Mouse (Mus musculus) layer of hippocampus, postnatal 10 days (tissue): Measurements from ENCODE around the gene Gm21974. TPM values are rescaled to one million over a fixed set of nuclear protein-coding genes. Genes with fewer than 3 reads are reported as not detected.
"Not testable (repeated sequence)": the region's sequence is repeated elsewhere in the genome, so short reads cannot be mapped to it uniquely, and the experiment has no call there.

Source experiments
- DNase-seq, 2 experiments: peaks; one replicate each; pipeline ENCODE4 v3.0.0; 2021; ENCODE audit warnings: low spot score in 2 of 2
- total RNA-seq, 2 experiments: library from RNA; stranded (reverse); gene quantifications; 2 replicates each; pipeline ENCODE4 v1.2.3; 2021

Gene Gm21974
- total RNA-seq, 2 experiments from 2014 or later: not detected

GRCm38 (mm10) chr7:127918203-127918602, 22.9 kb upstream of the Gm21974 start:
- no peak for DNase-seq

GRCm38 (mm10) chr7:127915293-127915692, 20.0 kb upstream of the Gm21974 start:
- DNase-seq: no peak

- DNase-seq: no peak
Measured at GRCm38 (mm10) chr7:127912938-127913337, 17.7 kb upstream of the Gm21974 start.

- DNase-seq: peak; percentile 78 to 82
Measured at GRCm38 (mm10) chr7:127912190-127912871, 17.1 kb upstream of the Gm21974 start, which contains the start of gene Kat8. Gene Kat8 (plus strand): TSS chr7:127912516.

GRCm38 (mm10) chr7:127908656-127909055, 13.4 kb upstream of the Gm21974 start:
- no peak for DNase-seq

- no peak for DNase-seq
Measured at GRCm38 (mm10) chr7:127907939-127908338, 12.7 kb upstream of the Gm21974 start.

- DNase-seq: peak; percentile 81 to 86
Measured at GRCm38 (mm10) chr7:127903971-127904796, 8.9 kb upstream of the Gm21974 start, which contains the start of gene Bckdk. Gene Bckdk (plus strand): TSS chr7:127904082.

- no peak for DNase-seq
Measured at GRCm38 (mm10) chr7:127901772-127902171, 6.5 kb upstream of the Gm21974 start.

- no peak for DNase-seq
Measured at GRCm38 (mm10) chr7:127899997-127900396, 4.7 kb upstream of the Gm21974 start.

- no peak for DNase-seq
Measured at GRCm38 (mm10) chr7:127898179-127898956, 3.1 kb upstream of the Gm21974 start.

GRCm38 (mm10) chr7:127897542-127897941, 2.3 kb upstream of the Gm21974 start:
- no peak for DNase-seq

GRCm38 (mm10) chr7:127896384-127896783, 1.1 kb upstream of the Gm21974 start:
- DNase-seq: peak; percentile 68 to 72

- not testable (repeated sequence) for DNase-seq
Measured at GRCm38 (mm10) chr7:127895891-127896290, 637 bp upstream of the Gm21974 start.

- DNase-seq: no peak
Measured at GRCm38 (mm10) chr7:127894480-127894879, 774 bp downstream of the Gm21974 start.

- no peak for DNase-seq
Measured at GRCm38 (mm10) chr7:127890798-127891197, 4.5 kb downstream of the Gm21974 start, which contains the start of gene Prss53. Gene Prss53 (minus strand): TSS chr7:127890970.

GRCm38 (mm10) chr7:127888821-127889220, 6.4 kb downstream of the Gm21974 start:
- DNase-seq: no peak

- DNase-seq: no peak
Measured at GRCm38 (mm10) chr7:127887781-127888180, 7.5 kb downstream of the Gm21974 start.

- no peak for DNase-seq
Measured at GRCm38 (mm10) chr7:127887191-127887590, 8.1 kb downstream of the Gm21974 start.

GRCm38 (mm10) chr7:127886551-127886950, 8.7 kb downstream of the Gm21974 start:
- no peak for DNase-seq

GRCm38 (mm10) chr7:127885951-127886350, 9.3 kb downstream of the Gm21974 start:
- DNase-seq: no peak

GRCm38 (mm10) chr7:127880431-127880830, 14.8 kb downstream of the Gm21974 start:
- no peak for DNase-seq
